Mouse (Mus musculus): ENCODE measurements around the gene Retreg3.

DNA sequence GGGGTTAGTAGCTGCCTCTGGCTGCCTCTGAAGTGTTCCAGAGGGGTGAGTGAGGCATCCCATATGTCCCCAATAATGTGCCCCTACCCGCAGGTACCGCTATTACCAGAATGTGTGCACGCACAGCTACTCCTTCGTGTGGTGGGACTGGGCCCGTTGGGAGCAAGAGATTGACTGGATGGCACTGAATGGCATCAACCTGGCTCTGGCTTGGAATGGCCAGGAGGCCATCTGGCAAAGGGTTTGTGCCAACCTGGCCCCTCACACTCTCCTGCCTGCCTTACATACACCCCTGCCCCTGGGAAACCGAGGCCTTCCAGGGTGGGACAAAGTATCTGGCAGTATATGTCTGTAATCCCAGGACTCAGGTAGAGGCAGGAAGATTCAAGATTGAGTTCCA lies 48.7 kb downstream of the Retreg3 start:
- TF ChIP-seq CTCF (IDR thresholded peaks at IDR 0.05) (no peak), EP300 (IDR thresholded peaks at IDR 0.05) (no peak)

Measured in lung, postnatal 0 days (tissue).